Mouse (Mus musculus): ENCODE data around the gene Spata31d1b.
A peak's percentile ranks its signal among the peaks of the same experiment; 100 is the strongest.
"Not testable (repeated sequence)": the region's sequence is repeated elsewhere in the genome, so short reads cannot be mapped to it uniquely, and the experiment has no call there.

The Spata31d1b gene

GRCm38 (mm10) chr13:59711984-59712383 lies at the start of gene Spata31d1b:
Gene Spata31d1b, plus strand, starts transcription at chr13:59712284.
- not testable (repeated sequence) for DNase-seq (ENCODE audit: low spot score in 2 of 2)

- no peak for DNase-seq (ENCODE audit: low spot score in 2 of 2)
Observed at GRCm38 (mm10) chr13:59663939-59664712, 48.0 kb upstream of the Spata31d1b start.

GRCm38 (mm10) chr13:59667763-59668162 lies 44.3 kb upstream of the Spata31d1b start:
- no peak for DNase-seq (ENCODE audit: low spot score in 2 of 2)

- DNase-seq (ENCODE audit: low spot score in 2 of 2): peak; percentile 67 to 70
Observed at GRCm38 (mm10) chr13:59668501-59669093, 43.5 kb upstream of the Spata31d1b start.

GRCm38 (mm10) chr13:59669946-59670345 lies 42.1 kb upstream of the Spata31d1b start:
- no peak for DNase-seq (ENCODE audit: low spot score in 2 of 2)

- no peak for DNase-seq (ENCODE audit: low spot score in 2 of 2)
Observed at GRCm38 (mm10) chr13:59671521-59671920, 40.6 kb upstream of the Spata31d1b start.

GRCm38 (mm10) chr13:59672248-59672647 lies 39.8 kb upstream of the Spata31d1b start:
- DNase-seq (ENCODE audit: low spot score in 2 of 2): peak; percentile 38

GRCm38 (mm10) chr13:59673597-59673996 lies 38.5 kb upstream of the Spata31d1b start:
- no peak for DNase-seq (ENCODE audit: low spot score in 2 of 2)

GRCm38 (mm10) chr13:59674215-59674614 lies 37.9 kb upstream of the Spata31d1b start:
- no peak for DNase-seq (ENCODE audit: low spot score in 2 of 2)

GRCm38 (mm10) chr13:59674761-59675150 lies 37.3 kb upstream of the Spata31d1b start:
- DNase-seq (ENCODE audit: low spot score in 2 of 2): no peak

GRCm38 (mm10) chr13:59675151-59676011 lies 36.7 kb upstream of the Spata31d1b start, which contains the start of gene Golm1:
Gene Golm1, minus strand, starts transcription at chr13:59675811.
- peak; percentile 23 for DNase-seq (ENCODE audit: low spot score in 2 of 2)

- no peak for DNase-seq (ENCODE audit: low spot score in 2 of 2)
Observed at GRCm38 (mm10) chr13:59676316-59677229, 35.5 kb upstream of the Spata31d1b start.

GRCm38 (mm10) chr13:59679306-59679705 lies 32.8 kb upstream of the Spata31d1b start:
- DNase-seq (ENCODE audit: low spot score in 2 of 2): no peak

GRCm38 (mm10) chr13:59679908-59680307 lies 32.2 kb upstream of the Spata31d1b start:
- no peak for DNase-seq (ENCODE audit: low spot score in 2 of 2)

GRCm38 (mm10) chr13:59682629-59683028 lies 29.5 kb upstream of the Spata31d1b start:
- DNase-seq (ENCODE audit: low spot score in 2 of 2): no peak

- no peak for DNase-seq (ENCODE audit: low spot score in 2 of 2)
Observed at GRCm38 (mm10) chr13:59685236-59685635, 26.8 kb upstream of the Spata31d1b start.

GRCm38 (mm10) chr13:59688338-59688770 lies 23.7 kb upstream of the Spata31d1b start:
- no peak for DNase-seq (ENCODE audit: low spot score in 2 of 2)

GRCm38 (mm10) chr13:59689313-59689712 lies 22.8 kb upstream of the Spata31d1b start:
- DNase-seq (ENCODE audit: low spot score in 2 of 2): no peak

- no peak for DNase-seq (ENCODE audit: low spot score in 2 of 2)
Observed at GRCm38 (mm10) chr13:59689843-59690242, 22.2 kb upstream of the Spata31d1b start.

- DNase-seq (ENCODE audit: low spot score in 2 of 2): no peak
Observed at GRCm38 (mm10) chr13:59690576-59690975, 21.5 kb upstream of the Spata31d1b start.

GRCm38 (mm10) chr13:59691478-59691877 lies 20.6 kb upstream of the Spata31d1b start:
- DNase-seq (ENCODE audit: low spot score in 2 of 2): no peak
